Mouse (Mus musculus) heart, postnatal 0 days (tissue): ENCODE measurements at regions not wholly inside any gene's neighbourhood (a gene's known extent, or its start where the extent isn't known, plus 50 kb on each side); places are given as distances from the start of the nearest gene placed in this dataset.

Experiments used
- CTCF ChIP-seq: IDR thresholded peaks from 2 replicates; pipeline ENCODE4 v1.5.1; 2016; ENCODE audit warnings: antibody characterized with exemption, control low read depth, low read depth
- EP300 ChIP-seq: IDR thresholded peaks from 2 replicates; pipeline ENCODE4 v1.6.1; 2016; ENCODE audit warnings: antibody characterized with exemption, low read depth

- TF ChIP-seq CTCF (no peak), EP300 (no peak)
Measured at GRCm38 (mm10) chr14:87861486-87861885, 445.0 kb downstream of the Tdrd3 start.
